Mouse (Mus musculus) naive thymus-derived CD4-positive, alpha-beta T cell, adult 5 months (primary cell): Measurements from ENCODE around the gene Bhlhb9. TPM values are rescaled to one million over a fixed set of nuclear protein-coding genes. Genes with fewer than 3 reads are reported as not detected.

Experiments
- polyA plus RNA-seq: library from polyadenylated mRNA; unstranded; fragments of 100-300 nt; shearing (Covaris generic); gene quantifications from one replicate; pipeline ENCODE4 v1.2.1, GENCODE M21; 2017

The Bhlhb9 gene
- polyA plus RNA-seq = 21.0 TPM

GRCm38 (mm10) chrX:135797212-135797644, at the start of gene Bhlhb9:
Bhlhb9 (plus strand) TSS chrX:135797594.

GRCm38 (mm10) chrX:135838521-135839360, 41.3 kb downstream of the Bhlhb9 start, which contains the start of gene Gprasp2:
Gprasp2 (plus strand) TSS chrX:135839034.

Other genes starting within 250 kb of the Bhlhb9 start
- not detected for gene Nxf7, start 198.8 kb upstream of the Bhlhb9 start, polyA plus RNA-seq
- not detected for gene Prame, start 169.9 kb upstream of the Bhlhb9 start, polyA plus RNA-seq
- gene Tcp11x2, start 103.8 kb upstream of the Bhlhb9 start, polyA plus RNA-seq = not detected
- gene Tmsb15a, start 72.3 kb upstream of the Bhlhb9 start, polyA plus RNA-seq = not detected
- 28.6 TPM for gene Armcx5, start 54.9 kb upstream of the Bhlhb9 start, polyA plus RNA-seq
- gene Gprasp1, start 54.9 kb upstream of the Bhlhb9 start, polyA plus RNA-seq = 43.7 TPM
- 15.1 TPM for gene Gprasp2, start 41.4 kb downstream of the Bhlhb9 start, polyA plus RNA-seq
- gene Arxes2, start 196.2 kb downstream of the Bhlhb9 start, polyA plus RNA-seq = 1.8 TPM
- gene Arxes1, start 235.8 kb downstream of the Bhlhb9 start, polyA plus RNA-seq = not detected